Mouse (Mus musculus): ENCODE results near the gene Ifi47. TPM values are rescaled to one million over a fixed set of nuclear protein-coding genes. Genes with fewer than 3 reads are reported as not detected.
"Not testable (repeated sequence)": the region's sequence is repeated elsewhere in the genome, so short reads cannot be mapped to it uniquely, and the experiment has no call there.

The Ifi47 gene
- total RNA-seq (2014; rRNA removed) (1.2 and 1.6 TPM in 2 replicates), polyA plus RNA-seq (2015; fragmentation: Nextera tagmentation; extraction: Ambion mirVana) (0.67 and 0.70 TPM in 2 replicates)

GRCm38 (mm10) chr11:49076001-49076757 lies at the start of gene Ifi47:
Gene Ifi47 (plus strand): TSS chr11:49076587.
- not testable (repeated sequence) for H3K27me3 ChIP-seq (ENCODE audit: insufficient read depth, low read length); H3K27ac ChIP-seq (ENCODE audit: low read depth, low read length); H3K36me3 ChIP-seq (ENCODE audit: insufficient read depth); H3K4me3 ChIP-seq (ENCODE audit: low read depth, low read length); H3K9me3 ChIP-seq (ENCODE audit: low read length); H3K4me2 ChIP-seq (ENCODE audit: low read depth); H3K4me1 ChIP-seq (ENCODE audit: insufficient read depth); ATAC-seq; DNase-seq; H3K9ac ChIP-seq
- WGBS, result 80% methylated on average over 6 of the region's 6 CpGs

DNA sequence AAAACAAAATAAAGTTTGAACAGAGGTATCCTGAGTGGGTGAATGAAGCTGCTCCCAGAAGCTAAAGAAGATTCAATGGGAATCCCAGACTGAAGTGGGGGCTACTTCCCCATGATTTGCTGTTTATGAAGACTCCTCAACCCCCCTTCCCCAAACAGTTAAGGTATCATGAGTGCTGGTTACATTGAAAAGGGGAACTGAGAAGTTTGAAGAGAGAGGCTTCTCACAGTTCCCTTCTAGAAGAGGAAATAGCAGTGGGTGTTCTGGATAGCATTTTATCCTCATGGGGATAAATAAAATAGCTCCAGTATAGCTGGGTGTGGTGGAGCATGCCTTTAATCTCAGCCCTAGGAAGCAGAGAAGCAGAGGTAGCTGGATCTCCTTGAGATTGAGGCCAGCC lies 26.3 kb upstream of the Ifi47 start:
- not testable (repeated sequence) for H3K27me3 ChIP-seq (ENCODE audit: insufficient read depth, low read length); H3K36me3 ChIP-seq (ENCODE audit: insufficient read depth); H3K4me2 ChIP-seq (ENCODE audit: low read depth); ATAC-seq; H3K9me3 ChIP-seq (ENCODE audit: low read length); H3K27ac ChIP-seq (ENCODE audit: low read depth, low read length); H3K9ac ChIP-seq; H3K4me3 ChIP-seq (ENCODE audit: low read depth, low read length); DNase-seq; H3K4me1 ChIP-seq (ENCODE audit: insufficient read depth)

GRCm38 (mm10) chr11:49051093-49051891 lies 25.1 kb upstream of the Ifi47 start, which contains the start of gene 9930111J21Rik2:
Gene 9930111J21Rik2 (minus strand): TSS chr11:49051242.
- H3K36me3 ChIP-seq (ENCODE audit: insufficient read depth); H3K4me2 ChIP-seq (ENCODE audit: low read depth); DNase-seq; H3K4me3 ChIP-seq (ENCODE audit: low read depth, low read length); H3K9ac ChIP-seq; H3K27ac ChIP-seq (ENCODE audit: low read depth, low read length); H3K4me1 ChIP-seq (ENCODE audit: insufficient read depth); ATAC-seq; H3K27me3 ChIP-seq (ENCODE audit: insufficient read depth, low read length); H3K9me3 ChIP-seq (ENCODE audit: low read length): not testable (repeated sequence)
- WGBS, result 73% methylated on average over 1 of the region's 6 CpGs

DNA sequence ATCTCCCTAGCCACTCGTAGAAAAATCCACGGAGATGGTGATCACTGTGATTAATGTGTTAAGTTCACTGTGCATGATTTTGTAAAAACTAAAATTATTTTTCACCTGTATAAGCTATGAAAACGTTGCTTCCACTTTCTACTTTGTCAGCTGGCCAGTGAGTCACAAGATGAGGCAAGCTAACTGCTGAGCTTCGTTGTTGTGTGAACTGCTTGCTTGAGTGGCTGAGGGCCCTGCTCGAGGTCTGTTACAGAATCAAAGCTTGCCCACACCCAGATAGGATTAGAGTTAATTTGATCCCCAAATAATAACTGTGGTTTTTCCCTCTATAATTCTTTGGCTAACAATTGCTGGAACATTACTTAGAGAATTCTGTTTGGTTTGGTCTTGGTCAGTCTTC lies 24.5 kb upstream of the Ifi47 start:
- H3K4me3 ChIP-seq (ENCODE audit: low read depth, low read length); H3K27ac ChIP-seq (ENCODE audit: low read depth, low read length); H3K27me3 ChIP-seq (ENCODE audit: insufficient read depth, low read length); H3K4me1 ChIP-seq (ENCODE audit: insufficient read depth); H3K9me3 ChIP-seq (ENCODE audit: low read length); DNase-seq; H3K4me2 ChIP-seq (ENCODE audit: low read depth); ATAC-seq; H3K36me3 ChIP-seq (ENCODE audit: insufficient read depth); H3K9ac ChIP-seq: not testable (repeated sequence)
- WGBS, result no CpG with 5 or more reads among the region's 5 CpGs

DNA sequence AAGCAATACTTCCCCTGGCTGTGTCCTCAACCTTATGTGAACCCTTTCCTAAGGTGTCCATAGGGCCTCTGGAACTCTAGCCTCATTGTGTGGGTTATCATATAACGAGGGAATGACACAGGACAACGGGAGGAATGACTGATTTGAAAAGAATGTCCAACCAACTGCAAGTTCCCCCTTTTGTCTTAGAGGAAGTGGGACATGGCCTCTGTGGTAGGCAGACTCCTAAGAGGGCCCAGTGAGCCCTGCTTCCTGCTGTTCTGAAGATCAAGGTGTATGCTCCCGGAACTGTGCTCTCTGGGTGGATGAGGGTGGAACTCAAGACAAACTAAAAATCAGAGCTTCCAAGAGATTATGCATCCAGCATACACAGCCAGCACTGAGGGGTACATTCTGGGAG lies 16.3 kb upstream of the Ifi47 start:
- not testable (repeated sequence) for H3K4me3 ChIP-seq (ENCODE audit: low read depth, low read length); H3K27ac ChIP-seq (ENCODE audit: low read depth, low read length); H3K9ac ChIP-seq; H3K9me3 ChIP-seq (ENCODE audit: low read length); H3K27me3 ChIP-seq (ENCODE audit: insufficient read depth, low read length); DNase-seq; H3K36me3 ChIP-seq (ENCODE audit: insufficient read depth); ATAC-seq; H3K4me1 ChIP-seq (ENCODE audit: insufficient read depth); H3K4me2 ChIP-seq (ENCODE audit: low read depth)
- 46% methylated on average over 2 of the region's 3 CpGs for WGBS

DNA sequence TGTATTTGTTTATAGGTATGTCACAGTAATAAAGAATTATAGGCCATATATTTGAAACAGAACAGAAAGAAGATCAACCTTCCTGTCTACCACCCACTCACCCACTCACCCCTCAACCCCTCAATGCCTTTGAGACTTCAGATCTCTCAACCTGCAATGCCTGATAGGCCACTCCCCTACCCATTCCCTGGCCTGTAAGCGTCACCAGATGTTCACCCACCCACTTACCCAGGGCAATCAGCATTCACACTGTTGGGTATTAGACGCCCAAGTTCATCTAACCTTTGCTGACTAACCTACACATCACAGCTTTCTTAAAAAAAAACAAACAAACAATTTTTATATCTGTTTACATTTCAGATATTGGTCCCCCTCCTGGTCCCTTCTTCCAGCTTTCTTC lies 14.5 kb upstream of the Ifi47 start:
- not testable (repeated sequence) for H3K4me1 ChIP-seq (ENCODE audit: insufficient read depth); H3K9me3 ChIP-seq (ENCODE audit: low read length); H3K9ac ChIP-seq; H3K27me3 ChIP-seq (ENCODE audit: insufficient read depth, low read length); DNase-seq; H3K36me3 ChIP-seq (ENCODE audit: insufficient read depth); H3K4me3 ChIP-seq (ENCODE audit: low read depth, low read length); H3K27ac ChIP-seq (ENCODE audit: low read depth, low read length); H3K4me2 ChIP-seq (ENCODE audit: low read depth); ATAC-seq
- 92% methylated on average over 2 of the region's 2 CpGs for WGBS

DNA sequence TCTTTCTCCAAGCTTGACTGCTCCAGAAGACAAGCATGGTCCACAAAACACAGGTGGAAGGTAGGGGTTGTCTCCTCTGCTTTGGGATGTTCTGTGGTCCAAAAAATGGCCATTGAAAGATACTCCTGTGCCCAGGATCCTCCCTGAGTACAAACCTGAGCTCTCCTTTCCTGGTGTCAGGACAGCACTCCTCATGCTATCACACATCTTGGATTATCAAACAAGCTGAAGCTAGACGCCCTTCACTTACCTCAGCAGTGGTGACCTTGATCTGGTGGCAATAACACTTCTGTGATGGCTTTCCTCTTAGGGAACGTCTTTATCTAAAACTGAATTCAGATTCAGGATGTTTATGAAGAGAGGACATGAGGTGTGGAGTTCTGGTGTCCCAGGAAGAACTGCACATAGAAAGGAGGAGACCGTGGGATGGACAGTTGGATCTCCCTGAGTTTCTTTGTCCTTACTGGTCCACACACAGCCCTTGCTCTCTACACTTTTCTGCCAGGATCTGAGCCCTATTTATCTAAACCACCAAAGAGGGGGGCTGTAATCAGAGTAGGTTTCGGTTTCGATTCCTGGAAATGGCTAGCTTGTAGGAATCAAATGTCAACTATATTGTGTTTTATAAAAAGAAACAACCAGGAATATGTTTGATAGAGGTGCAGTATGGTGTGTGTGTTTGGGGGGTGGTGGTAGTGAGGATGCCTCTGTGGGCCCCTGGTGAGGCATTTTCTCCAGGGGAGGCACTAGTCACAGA lies 12.5 kb upstream of the Ifi47 start, which contains the start of gene Tgtp2:
Tgtp2 (minus strand) TSS at position 494 of the 757 bp plus-strand sequence.
- DNase-seq; H3K27me3 ChIP-seq (ENCODE audit: insufficient read depth, low read length); H3K4me2 ChIP-seq (ENCODE audit: low read depth); H3K4me3 ChIP-seq (ENCODE audit: low read depth, low read length); H3K9ac ChIP-seq; H3K27ac ChIP-seq (ENCODE audit: low read depth, low read length); H3K9me3 ChIP-seq (ENCODE audit: low read length); ATAC-seq; H3K4me1 ChIP-seq (ENCODE audit: insufficient read depth); H3K36me3 ChIP-seq (ENCODE audit: insufficient read depth): not testable (repeated sequence)
- WGBS, result 76% methylated on average over 5 of the region's 5 CpGs

Measured in forebrain, postnatal 0 days (tissue).